8 mouse cellular contexts compared by ENCODE assay signal in the genomic region with DNA sequence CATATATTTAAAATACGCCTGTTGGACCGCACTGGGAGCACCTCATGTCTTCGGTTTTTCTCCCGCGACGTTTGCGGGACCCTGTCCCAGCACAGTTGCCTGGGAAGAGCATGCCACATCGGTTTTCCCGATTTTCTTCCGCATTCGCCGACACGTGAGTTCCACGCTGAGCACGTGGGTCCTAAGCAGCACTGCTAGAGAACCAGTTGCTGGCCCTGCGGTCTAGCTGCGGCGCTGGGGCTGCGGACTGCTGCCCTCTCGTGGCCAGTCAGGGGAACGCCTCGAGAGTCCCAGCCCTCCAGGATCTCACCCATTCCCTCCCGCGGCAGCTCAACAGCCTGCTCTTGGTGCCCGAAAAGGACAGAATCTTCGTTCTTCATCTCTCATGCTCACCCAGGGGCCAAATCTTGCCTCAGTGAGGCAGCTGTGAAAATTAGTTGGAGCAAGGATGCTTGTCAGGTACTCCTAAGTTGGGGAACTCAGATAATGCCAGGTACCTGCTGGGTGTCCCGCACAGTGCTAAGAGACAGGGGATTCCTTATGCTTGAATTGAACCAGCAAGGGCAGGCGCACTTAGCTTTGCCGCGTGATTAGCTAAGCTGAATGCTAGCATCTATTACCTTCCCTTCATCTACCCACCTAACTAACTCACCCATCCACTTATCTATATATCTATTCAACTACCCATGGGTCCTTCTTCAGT. TPM values are rescaled to one million over a fixed set of nuclear protein-coding genes. Genes with fewer than 3 reads are reported as not detected.
DNase-seq lines count a peak whose midpoint lies in the region; ATAC-seq and TF ChIP-seq lines count a peak whose summit lies in the region.

No protein-coding gene starts in this region.

- intact Hi-C loops in heart, postnatal 14 days (cut with DNase I): loop anchor here (1.0 to 5.0 kb wide), 5 partner anchors 34 to 424 kb away; partner anchors contain the start of genes Atp6v0e and Crebrf

- TF ChIP-seq CTCF in ES-Bruce4 (IDR thresholded peaks at IDR 0.05; ENCODE audit: low read depth, low read length): peak; percentile 97
- peak; percentile 99 for TF ChIP-seq CTCF in lung, embryonic 14.5 days (IDR thresholded peaks at IDR 0.05; ENCODE audit: low read depth)
- peak; percentile 91 for TF ChIP-seq CTCF in olfactory bulb, adult 2 months (IDR thresholded peaks at IDR 0.05; ENCODE audit: insufficient read depth, low read depth, low read length)
- TF ChIP-seq CTCF in thymus, adult 2 months (IDR thresholded peaks at IDR 0.05; ENCODE audit: borderline replicate concordance, control insufficient read depth, extremely low read depth, insufficient read depth, low read length, poor library complexity): peak; percentile 98

- H3K4me3 ChIP-seq in ES-Bruce4 (ENCODE audit: low read depth, low read length): peak overlapping the region; percentile 19; the same call in 1 of the 2 replicates
- H3K4me3 ChIP-seq in forebrain, embryonic 13.5 days: peak overlapping the region; percentile 36
- H3K4me3 ChIP-seq in lung, embryonic 14.5 days (ENCODE audit: low read depth, low read length): peak overlapping the region; percentile 42
- H3K4me3 ChIP-seq in olfactory bulb, adult 2 months (ENCODE audit: insufficient read depth, low read depth, low read length): peak overlapping the region; percentile 47
- H3K4me3 ChIP-seq in thymus, adult 2 months (ENCODE audit: control insufficient read depth, insufficient read depth, low read length): peak overlapping the region; percentile 40

- H3K27ac ChIP-seq in ES-Bruce4 (ENCODE audit: insufficient read depth, low read length): no peak overlapping the region
- H3K27ac ChIP-seq in forebrain, embryonic 13.5 days: no peak overlapping the region
- H3K27ac ChIP-seq in lung, embryonic 14.5 days (ENCODE audit: low read depth): no peak overlapping the region
- H3K27ac ChIP-seq in olfactory bulb, adult 2 months (ENCODE audit: insufficient read depth, low read depth, low read length): no peak overlapping the region
- H3K27ac ChIP-seq in thymus, adult 2 months (ENCODE audit: control insufficient read depth, insufficient read depth, low read length): no peak overlapping the region

- 9% methylated on average over 30 of the region's 30 CpGs for WGBS in forebrain, embryonic 13.5 days
- 9% methylated on average over 30 of the region's 30 CpGs for WGBS in lung, embryonic 14.5 days
- WGBS in olfactory bulb, adult 2 months: 8% methylated on average over 30 of the region's 30 CpGs
- WGBS in thymus, adult 2 months: 5% methylated on average over 30 of the region's 30 CpGs

- H3K4me1 ChIP-seq in ES-Bruce4 (ENCODE audit: control insufficient read depth, insufficient read depth, low read length): no peaks in the 10 kb centered on the region
- peaks cover 18% of the 10 kb centered on the region for H3K4me1 ChIP-seq in forebrain, embryonic 13.5 days
- 0 out of 2 replicates have a peak, but pooled peaks cover 3% of the 10 kb centered on the region for H3K4me1 ChIP-seq in lung, embryonic 14.5 days (ENCODE audit: insufficient read depth)
- peaks cover 9% of the 10 kb centered on the region for H3K4me1 ChIP-seq in olfactory bulb, adult 2 months (ENCODE audit: control insufficient read depth, insufficient read depth, low read length)
- peaks cover 7% of the 10 kb centered on the region for H3K4me1 ChIP-seq in thymus, adult 2 months (replicated peaks; ENCODE audit: control insufficient read depth, insufficient read depth, low read length)

- no peaks in the 10 kb centered on the region for H3K9me3 ChIP-seq in ES-Bruce4 (replicated peaks; ENCODE audit: control insufficient read depth, insufficient read depth, low read length, poor library complexity, severe bottlenecking)
- no peaks in the 10 kb centered on the region for H3K9me3 ChIP-seq in forebrain, embryonic 13.5 days (replicated peaks)
- H3K9me3 ChIP-seq in lung, embryonic 14.5 days (ENCODE audit: low read depth, low read length): no peaks in the 10 kb centered on the region

- DNase-seq in c-Kit-positive CD71-positive TER-119-positive erythroid progenitor cells, embryonic 14.5 days (ENCODE audit: low spot score): peak; percentile 78
- peak; percentile 89 to 93 for DNase-seq in heart, postnatal 14 days
- peak; percentile 73 to 90 for DNase-seq in layer of hippocampus, adult 18-20 months (ENCODE audit: low spot score in 2 of 2)
- peak; percentile 92 for DNase-seq in lung, embryonic 14.5 days
- peak; percentile 80 for DNase-seq in thymus, adult 2 months

- H3K9ac ChIP-seq in ES-Bruce4 (ENCODE audit: low read depth, poor library complexity, severe bottlenecking): no peak overlapping the region
- peak overlapping the region; percentile 12; the same call in 1 of the 2 replicates for H3K9ac ChIP-seq in forebrain, embryonic 13.5 days
- no peak overlapping the region for H3K9ac ChIP-seq in lung, embryonic 14.5 days

- H3K36me3 ChIP-seq in ES-Bruce4 (ENCODE audit: control insufficient read depth, insufficient read depth, low read length, poor library complexity, severe bottlenecking): no peaks in the 10 kb centered on the region
- H3K36me3 ChIP-seq in forebrain, embryonic 13.5 days (ENCODE audit: poor library complexity, severe bottlenecking): no peaks in the 10 kb centered on the region
- H3K36me3 ChIP-seq in lung, embryonic 14.5 days (ENCODE audit: insufficient read depth): no peaks in the 10 kb centered on the region
- H3K36me3 ChIP-seq in thymus, adult 2 months (ENCODE audit: control insufficient read depth, insufficient read depth, low read length): no peaks in the 10 kb centered on the region

- H3K4me2 ChIP-seq in forebrain, embryonic 13.5 days: peak overlapping the region; percentile 60
- H3K4me2 ChIP-seq in lung, embryonic 14.5 days: peak overlapping the region; percentile 81

- 0 out of 2 replicates have a peak, but pooled peaks have one; percentile 4 for TF ChIP-seq EP300 in ES-Bruce4 (IDR thresholded peaks at IDR 0.05; ENCODE audit: insufficient read depth, low read depth, low read length)

- no peak for TF ChIP-seq POLR2A in ES-Bruce4 (IDR thresholded peaks at IDR 0.05; ENCODE audit: insufficient read depth, low read length)
- TF ChIP-seq POLR2A in olfactory bulb, adult 2 months (IDR thresholded peaks at IDR 0.05; ENCODE audit: insufficient read depth, low read depth, low read length): no peak
- TF ChIP-seq POLR2A in thymus, adult 2 months (IDR thresholded peaks at IDR 0.05; ENCODE audit: control insufficient read depth, extremely low read depth, insufficient read depth, low read length, poor library complexity): no peak

- H3K27me3 ChIP-seq in ES-Bruce4 (ENCODE audit: control insufficient read depth, insufficient read depth, low read length, poor library complexity, severe bottlenecking): no peaks in the 10 kb centered on the region
- peaks cover 18% of the 10 kb centered on the region for H3K27me3 ChIP-seq in forebrain, embryonic 13.5 days
- H3K27me3 ChIP-seq in lung, embryonic 14.5 days (ENCODE audit: insufficient read depth, low read length): no peaks in the 10 kb centered on the region
- H3K27me3 ChIP-seq in thymus, adult 2 months (ENCODE audit: control insufficient read depth, insufficient read depth, low read length): no peaks in the 10 kb centered on the region

- peak; percentile 94 for ATAC-seq in forebrain, embryonic 13.5 days
- ATAC-seq in lung, embryonic 14.5 days (ENCODE audit: insufficient read depth): peak; percentile 84

RNA-seq across cellular contexts. Expression of gene Kifc5b, which starts 30.7 kb away (rescaled TPM):
- 43.0 and 43.2 TPM in 2 replicates for polyA plus RNA-seq in ES-Bruce4 (2011; ENCODE audit: insufficient read depth, insufficient read length, low read depth, missing spikeins)
- polyA plus RNA-seq in forebrain, embryonic 13.5 days (2015; fragmentation: Nextera tagmentation; extraction: Ambion mirVana): 8.9 and 9.2 TPM in 2 replicates
- 1 to 10 TPM; 1.3 to 2.6 TPM for total RNA-seq in heart, postnatal 14 days (2021)
- 1 to 10 TPM; 3.3 to 3.5 TPM for total RNA-seq in layer of hippocampus, adult 18-20 months (2021)
- polyA plus RNA-seq in lung, embryonic 14.5 days (2014; fragmentation: Nextera tagmentation; extraction: Ambion mirVana): 6.3 and 9.6 TPM in 2 replicates
- not detected in 2 replicates for polyA plus RNA-seq in olfactory bulb, adult 2 months (2012; ENCODE audit: insufficient read depth, insufficient read length, low replicate concordance, missing spikeins)
- 26.0 and 30.1 TPM in 2 replicates for polyA plus RNA-seq in thymus, adult 2 months (2012; rRNA removed)

RNA-seq across cellular contexts. Expression of gene Nkx2-5, which starts 41.4 kb away (rescaled TPM):
- not detected in 2 replicates for polyA plus RNA-seq in ES-Bruce4 (2011; ENCODE audit: insufficient read depth, insufficient read length, low read depth, missing spikeins)
- 0.53 TPM in 1 of 2 replicates, not detected in the other for polyA plus RNA-seq in forebrain, embryonic 13.5 days (2015; fragmentation: Nextera tagmentation; extraction: Ambion mirVana)
- total RNA-seq in heart, postnatal 14 days (2021): 10 to 100 TPM; 78.9 to 80.4 TPM
- not detected for total RNA-seq in layer of hippocampus, adult 18-20 months (2021)
- polyA plus RNA-seq in lung, embryonic 14.5 days (2014; fragmentation: Nextera tagmentation; extraction: Ambion mirVana): 0.24 and 1.6 TPM in 2 replicates
- not detected in 2 replicates for polyA plus RNA-seq in olfactory bulb, adult 2 months (2012; ENCODE audit: insufficient read depth, insufficient read length, low replicate concordance, missing spikeins)
- 0.51 and 11.4 TPM in 2 replicates for polyA plus RNA-seq in thymus, adult 2 months (2012; rRNA removed)

RNA-seq across cellular contexts. Expression of gene Phf1, which starts 46.7 kb away (rescaled TPM):
- 7.8 and 8.7 TPM in 2 replicates for polyA plus RNA-seq in ES-Bruce4 (2011; ENCODE audit: insufficient read depth, insufficient read length, low read depth, missing spikeins)
- 8.8 and 9.5 TPM in 2 replicates for polyA plus RNA-seq in forebrain, embryonic 13.5 days (2015; fragmentation: Nextera tagmentation; extraction: Ambion mirVana)
- total RNA-seq in heart, postnatal 14 days (2021): 10 to 100 TPM in 1 of 2 experiments, 1 to 10 TPM in 1; 10.0 to 10.6 TPM
- total RNA-seq in layer of hippocampus, adult 18-20 months (2021): 10 to 100 TPM; 37.6 to 40.0 TPM
- polyA plus RNA-seq in lung, embryonic 14.5 days (2014; fragmentation: Nextera tagmentation; extraction: Ambion mirVana): 5.1 and 7.5 TPM in 2 replicates
- not detected in 2 replicates for polyA plus RNA-seq in olfactory bulb, adult 2 months (2012; ENCODE audit: insufficient read depth, insufficient read length, low replicate concordance, missing spikeins)
- 125 and 132 TPM in 2 replicates for polyA plus RNA-seq in thymus, adult 2 months (2012; rRNA removed)

RNA-seq across cellular contexts. Expression of gene Cuta, which starts 53.2 kb away (rescaled TPM):
- 58.9 and 63.0 TPM in 2 replicates for polyA plus RNA-seq in ES-Bruce4 (2011; ENCODE audit: insufficient read depth, insufficient read length, low read depth, missing spikeins)
- 171 and 172 TPM in 2 replicates for polyA plus RNA-seq in forebrain, embryonic 13.5 days (2015; fragmentation: Nextera tagmentation; extraction: Ambion mirVana)
- 10 to 100 TPM; 91.1 to 91.8 TPM for total RNA-seq in heart, postnatal 14 days (2021)
- 100 to 1,000 TPM in 1 of 2 experiments, 10 to 100 TPM in 1; 94.9 to 100 TPM for total RNA-seq in layer of hippocampus, adult 18-20 months (2021)
- polyA plus RNA-seq in lung, embryonic 14.5 days (2014; fragmentation: Nextera tagmentation; extraction: Ambion mirVana): 163 TPM in 2 replicates
- polyA plus RNA-seq in olfactory bulb, adult 2 months (2012; ENCODE audit: insufficient read depth, insufficient read length, low replicate concordance, missing spikeins): not detected in 2 replicates
- polyA plus RNA-seq in thymus, adult 2 months (2012; rRNA removed): 235 and 251 TPM in 2 replicates

RNA-seq across cellular contexts. Expression of gene Syngap1, which starts 54.9 kb away (rescaled TPM):
- polyA plus RNA-seq in ES-Bruce4 (2011; ENCODE audit: insufficient read depth, insufficient read length, low read depth, missing spikeins): 23.5 and 24.5 TPM in 2 replicates
- 5.9 TPM in 2 replicates for polyA plus RNA-seq in forebrain, embryonic 13.5 days (2015; fragmentation: Nextera tagmentation; extraction: Ambion mirVana)
- 1 to 10 TPM; 7.3 to 7.7 TPM for total RNA-seq in heart, postnatal 14 days (2021)
- 100 to 1,000 TPM; 400 to 412 TPM for total RNA-seq in layer of hippocampus, adult 18-20 months (2021)
- 1.8 and 2.0 TPM in 2 replicates for polyA plus RNA-seq in lung, embryonic 14.5 days (2014; fragmentation: Nextera tagmentation; extraction: Ambion mirVana)
- polyA plus RNA-seq in olfactory bulb, adult 2 months (2012; ENCODE audit: insufficient read depth, insufficient read length, low replicate concordance, missing spikeins): 50.4 and 503 TPM in 2 replicates
- polyA plus RNA-seq in thymus, adult 2 months (2012; rRNA removed): 7.6 and 7.7 TPM in 2 replicates

Comparison
In these comparisons a context has a peak if more than half of its experiments do, and no peak if none do; other contexts are left out.
1. RNA of gene Phf1, which starts 46.7 kb away (polyA plus RNA-seq): 125 to 132 TPM in thymus, adult 2 months; 8.8 to 9.5 TPM in forebrain, embryonic 13.5 days, 7.8 to 8.7 TPM in ES-Bruce4, 5.1 to 7.5 TPM in lung, embryonic 14.5 days and not detected in olfactory bulb, adult 2 months; every median in the first group is over 10 times any median in the second.
2. Peak in every context shown above with its lines, with median percentiles within 50 percentile points of each other: H3K4me3 ChIP-seq, CTCF ChIP-seq and DNase-seq.